Mouse (Mus musculus) spleen, postnatal 10 days (tissue): ENCODE results near the gene Klf16.
A peak's percentile ranks its signal among the peaks of the same experiment; 100 is the strongest.
"Not testable (repeated sequence)": the region's sequence is repeated elsewhere in the genome, so short reads cannot be mapped to it uniquely, and the experiment has no call there.

Experiments used
- DNase-seq, 2 experiments: peaks; one replicate each; pipeline ENCODE4 v3.0.0; 2021 to 2022; ENCODE audit warnings: low spot score in 2 of 2

The Klf16 gene

DNA sequence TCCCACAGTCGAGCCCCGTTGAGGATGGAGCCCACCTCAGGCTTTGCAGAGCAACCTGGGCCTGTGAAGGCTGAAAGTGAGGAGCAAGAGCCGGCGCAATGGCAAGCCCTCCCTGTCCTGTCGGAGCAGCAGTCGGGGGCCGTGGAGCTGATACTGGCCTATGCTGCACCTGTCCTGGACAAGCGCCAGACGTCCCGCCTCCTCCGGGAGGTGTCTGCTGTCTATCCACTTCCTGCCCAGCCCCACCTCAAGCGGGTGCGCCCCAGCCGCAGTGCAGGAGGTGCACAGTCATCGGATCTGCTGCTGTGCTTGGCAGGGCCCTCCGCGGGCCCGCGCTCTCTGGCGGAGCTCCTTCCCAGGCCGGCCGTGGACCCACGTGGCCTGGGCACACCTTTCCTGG is 29.2 kb upstream of the Klf16 start:
- DNase-seq, result peak in 1 of 2 experiments; percentile 30

DNA sequence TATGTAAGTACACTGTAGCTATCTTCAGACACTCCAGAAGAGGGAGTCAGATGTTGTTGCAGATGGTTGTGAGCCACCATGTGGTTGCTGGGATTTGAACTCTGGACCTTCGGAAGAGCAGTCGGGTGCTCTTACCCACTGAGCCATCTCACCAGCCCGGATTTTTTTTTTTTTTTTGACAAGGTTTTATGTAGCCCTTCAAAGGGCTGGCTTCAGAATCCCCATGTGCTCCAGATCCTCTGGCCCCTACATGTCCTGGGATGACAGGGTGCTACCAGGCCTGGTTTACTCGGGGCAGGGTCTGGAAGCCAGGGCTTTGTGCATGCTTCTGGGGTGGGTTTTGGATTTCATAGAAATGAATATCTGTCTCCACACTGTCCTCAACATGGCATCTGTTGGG is 28.6 kb upstream of the Klf16 start, which contains the start of gene Gm49322:
Gene Gm49322, plus strand, starts transcription at position 301 of the 400 bp plus-strand sequence.
- not testable (repeated sequence) for DNase-seq

DNA sequence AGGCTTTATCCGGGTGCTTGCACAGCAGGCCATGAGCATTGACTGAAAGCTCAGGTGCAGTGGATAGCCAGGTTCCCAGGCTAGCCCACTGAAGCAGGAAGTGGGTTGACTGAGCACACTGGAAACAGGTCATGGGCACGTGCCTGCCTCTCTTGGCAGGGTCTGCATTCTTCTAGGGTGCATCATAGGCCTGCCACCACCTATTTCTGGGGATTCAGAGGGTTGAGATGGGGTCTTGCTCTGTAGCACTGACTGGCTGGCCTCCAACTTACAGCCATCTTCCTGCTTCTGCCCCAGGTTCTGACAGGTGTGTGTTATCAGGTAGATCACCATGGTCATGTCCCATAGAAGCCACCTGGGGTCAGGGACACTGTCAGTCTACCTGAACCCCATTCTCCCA is 27.9 kb upstream of the Klf16 start:
- DNase-seq, result no peak

DNA sequence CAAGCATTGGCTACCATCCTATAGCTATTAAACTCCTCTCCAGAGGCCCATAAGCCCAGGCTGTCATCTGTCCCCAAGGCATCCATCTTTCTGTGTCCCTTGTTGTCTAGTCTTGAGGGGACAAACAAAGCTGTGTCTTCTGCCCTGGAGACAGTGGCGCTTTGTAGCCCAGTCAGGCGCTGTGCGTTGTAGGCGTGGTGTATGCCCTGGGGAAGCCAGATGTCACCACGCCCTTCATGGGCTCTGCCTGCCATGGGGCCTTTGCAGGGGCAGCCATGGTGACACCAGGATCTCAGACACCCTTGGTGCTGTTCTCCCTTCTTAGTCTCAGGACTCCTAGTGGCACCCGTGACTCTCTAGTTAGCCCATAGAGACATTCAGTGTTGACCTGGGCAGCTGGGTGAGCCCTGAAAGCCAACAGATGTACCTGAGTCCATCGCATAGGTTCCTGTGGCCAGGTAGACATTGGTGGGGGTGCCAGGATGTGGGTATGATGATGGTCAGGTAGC is 26.9 kb upstream of the Klf16 start:
- DNase-seq, result peak; percentile 55 to 84

DNA sequence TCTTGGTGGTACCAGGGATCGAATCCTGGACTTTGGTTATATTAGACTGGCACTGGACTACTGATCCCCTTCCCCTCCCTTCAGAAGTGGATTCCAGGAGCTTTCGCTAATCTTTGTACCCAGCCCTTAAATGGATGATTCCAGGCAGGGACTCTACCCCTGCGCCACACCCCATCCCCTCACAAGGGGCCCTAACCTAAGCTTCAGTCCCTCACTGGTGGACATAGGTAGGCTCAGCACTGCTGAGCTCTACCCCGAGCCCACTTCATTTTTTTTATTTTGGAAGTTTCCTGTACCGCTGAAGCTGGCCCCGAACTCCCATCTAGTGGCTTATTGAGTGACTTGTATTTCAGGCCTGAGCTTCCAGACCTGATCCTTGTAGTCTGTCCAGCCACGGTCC is 26.2 kb upstream of the Klf16 start:
- DNase-seq, result peak in 1 of 2 experiments; percentile 29

DNA sequence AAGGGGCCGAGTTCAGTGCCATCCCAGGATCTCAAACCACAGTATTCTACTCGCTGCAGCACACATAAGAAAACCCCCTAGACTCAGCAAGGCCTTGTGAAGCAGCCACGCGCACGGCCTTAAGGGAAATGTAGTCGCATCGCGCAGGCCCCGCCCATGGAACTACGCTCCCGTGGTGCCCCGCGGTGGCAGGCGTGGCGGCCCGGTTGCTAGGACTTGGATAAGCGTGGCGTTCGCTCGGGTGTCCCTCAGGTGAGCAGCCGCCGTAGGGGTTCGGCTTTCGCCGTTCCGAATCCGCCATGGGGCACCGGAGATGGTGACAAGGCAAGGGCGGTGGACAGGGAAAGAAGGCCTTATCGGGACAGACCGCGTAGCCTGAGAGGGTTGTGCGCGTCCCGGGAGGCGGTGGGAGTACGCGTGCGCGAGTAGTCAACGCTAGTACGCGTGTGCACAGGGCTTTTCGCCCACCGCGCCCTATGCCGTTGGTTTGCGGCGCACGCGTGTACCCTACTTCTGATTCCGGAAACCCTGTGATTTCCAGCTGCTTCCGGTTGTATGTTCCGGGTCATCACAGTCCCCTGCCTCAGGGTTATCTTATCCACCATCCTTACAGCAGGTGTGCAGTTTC is 25.7 kb upstream of the Klf16 start, which contains the start of the genes Scamp4 and Adat3:
Gene Scamp4, plus strand, starts transcription at position 175 of the 628 bp plus-strand sequence.
Gene Adat3, plus strand, starts transcription at position 183 of the 628 bp plus-strand sequence.
- peak; percentile 95 to 96 for DNase-seq

DNA sequence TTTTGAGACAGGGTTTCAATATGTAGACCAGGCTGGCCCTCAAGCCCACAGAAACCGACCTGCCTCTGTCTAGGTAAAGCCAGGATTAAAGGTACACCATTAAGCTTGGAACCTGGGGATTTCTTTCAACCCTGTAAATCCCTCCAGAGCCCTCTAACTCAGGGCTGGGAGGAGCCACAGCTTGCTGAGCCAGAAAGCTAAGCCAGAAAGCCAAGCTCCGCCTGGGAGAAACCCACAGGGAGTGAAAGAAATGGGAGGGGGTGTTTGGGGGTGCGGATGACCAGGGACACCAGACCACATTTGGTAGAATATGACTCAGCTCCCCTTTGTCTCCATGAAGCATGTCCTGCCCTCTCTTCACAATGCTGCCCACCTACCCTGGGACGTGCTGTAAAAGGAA is 19.2 kb upstream of the Klf16 start:
- DNase-seq, result no peak

DNA sequence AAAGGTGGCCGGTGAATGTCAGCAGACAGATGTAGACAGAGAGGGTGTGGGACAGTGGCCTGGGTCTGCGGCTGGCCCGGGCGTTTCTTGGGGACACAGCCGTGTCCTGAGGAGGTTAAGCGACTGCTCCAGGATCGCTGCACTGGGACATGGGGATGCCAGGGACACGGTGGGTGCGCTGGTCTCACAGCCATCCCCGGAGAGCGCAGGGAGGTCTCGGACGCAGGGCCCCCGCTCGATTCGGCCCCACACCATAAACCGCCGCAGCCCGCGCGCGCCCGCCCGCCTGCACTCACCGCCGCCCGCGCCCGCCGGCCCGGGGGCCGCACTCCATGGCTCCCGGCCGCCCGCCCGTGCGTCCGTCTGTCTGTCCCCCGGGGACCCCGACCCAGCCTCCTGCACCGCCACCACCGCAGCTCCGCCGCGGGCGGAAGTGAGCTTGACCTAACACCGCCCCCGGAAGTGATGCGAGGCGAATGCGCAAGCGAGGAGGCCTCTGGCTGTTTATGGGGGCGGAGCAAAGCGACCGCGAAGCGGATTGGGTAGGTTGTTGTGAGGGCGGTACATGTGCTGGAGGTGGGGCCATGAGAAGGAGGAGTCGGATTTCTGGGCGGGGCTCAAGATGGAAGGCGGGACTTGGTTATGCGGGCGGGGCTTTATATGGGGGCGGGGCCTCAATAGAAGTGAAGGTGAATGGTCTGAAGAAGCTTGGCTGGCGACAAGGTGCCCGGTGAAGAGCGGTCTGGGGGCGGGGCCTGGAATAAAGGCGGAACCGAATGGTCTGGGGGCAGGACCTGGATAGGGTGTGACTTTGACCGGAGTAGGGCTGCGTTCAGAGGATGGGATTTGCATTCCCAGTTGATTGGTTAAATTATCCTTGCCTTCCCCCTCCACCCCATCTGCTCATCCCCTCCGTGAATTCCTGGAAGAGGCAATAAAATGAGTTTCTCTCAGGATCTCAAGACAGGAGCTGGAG is 13.0 kb upstream of the Klf16 start, which contains the start of gene Abhd17a:
Gene Abhd17a, minus strand, starts transcription at position 463 of the 976 bp plus-strand sequence.
- DNase-seq, result peak; percentile 91 to 98

DNA sequence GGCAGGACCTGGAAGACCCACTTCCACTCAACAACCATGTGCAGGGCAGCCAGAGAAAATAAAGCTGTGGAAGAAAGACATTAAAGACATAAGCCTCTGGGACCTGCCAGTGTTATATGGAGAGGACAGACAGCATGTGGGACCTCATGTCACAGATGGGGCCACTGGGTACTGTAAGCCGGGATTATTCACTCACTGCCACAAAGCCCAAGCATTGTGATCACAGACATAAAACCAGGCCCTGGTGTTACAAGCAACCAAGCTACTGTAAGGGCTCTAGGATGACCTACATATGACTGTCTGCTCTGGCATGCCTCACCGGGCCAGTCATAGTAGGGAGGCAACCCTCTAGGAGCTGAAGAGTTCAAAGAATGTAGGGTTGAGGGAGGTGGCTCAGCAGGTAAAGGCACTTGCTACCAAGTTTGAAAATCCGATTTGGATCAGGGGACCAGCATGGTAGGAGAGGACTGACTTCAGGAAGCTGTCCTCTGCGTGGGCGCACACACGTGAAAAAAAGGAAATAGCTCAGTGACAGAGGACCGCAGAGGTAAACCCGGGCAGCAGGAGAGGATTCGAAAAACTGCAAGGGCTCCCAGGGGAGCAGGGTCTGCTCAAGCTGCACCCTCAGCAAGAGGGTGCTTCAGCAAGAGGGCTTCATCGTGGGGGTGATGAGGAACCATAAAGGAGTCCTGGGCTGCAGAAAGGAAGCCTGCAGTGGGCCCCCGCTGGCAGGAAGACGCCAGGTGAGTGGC is 12.2 kb upstream of the Klf16 start:
- peak; percentile 49 to 76 for DNase-seq

DNA sequence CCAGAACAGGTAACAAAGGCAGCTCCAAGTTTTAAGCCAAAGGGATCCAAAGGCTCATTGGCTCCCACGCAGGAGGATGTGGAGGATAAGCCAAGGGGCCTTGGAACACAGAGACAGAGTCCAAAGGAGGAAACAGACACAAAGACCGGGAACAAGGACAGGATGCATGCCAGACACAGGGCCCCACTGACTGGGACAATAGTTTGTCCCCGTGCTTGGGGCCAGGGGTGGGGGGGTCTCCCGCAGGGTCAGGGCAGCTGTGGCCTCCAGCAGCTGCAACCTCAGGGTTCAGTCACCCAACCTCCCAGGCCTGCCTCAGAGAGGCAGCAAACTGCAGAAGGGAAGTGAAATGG is 10.2 kb upstream of the Klf16 start:
- DNase-seq, result no peak

DNA sequence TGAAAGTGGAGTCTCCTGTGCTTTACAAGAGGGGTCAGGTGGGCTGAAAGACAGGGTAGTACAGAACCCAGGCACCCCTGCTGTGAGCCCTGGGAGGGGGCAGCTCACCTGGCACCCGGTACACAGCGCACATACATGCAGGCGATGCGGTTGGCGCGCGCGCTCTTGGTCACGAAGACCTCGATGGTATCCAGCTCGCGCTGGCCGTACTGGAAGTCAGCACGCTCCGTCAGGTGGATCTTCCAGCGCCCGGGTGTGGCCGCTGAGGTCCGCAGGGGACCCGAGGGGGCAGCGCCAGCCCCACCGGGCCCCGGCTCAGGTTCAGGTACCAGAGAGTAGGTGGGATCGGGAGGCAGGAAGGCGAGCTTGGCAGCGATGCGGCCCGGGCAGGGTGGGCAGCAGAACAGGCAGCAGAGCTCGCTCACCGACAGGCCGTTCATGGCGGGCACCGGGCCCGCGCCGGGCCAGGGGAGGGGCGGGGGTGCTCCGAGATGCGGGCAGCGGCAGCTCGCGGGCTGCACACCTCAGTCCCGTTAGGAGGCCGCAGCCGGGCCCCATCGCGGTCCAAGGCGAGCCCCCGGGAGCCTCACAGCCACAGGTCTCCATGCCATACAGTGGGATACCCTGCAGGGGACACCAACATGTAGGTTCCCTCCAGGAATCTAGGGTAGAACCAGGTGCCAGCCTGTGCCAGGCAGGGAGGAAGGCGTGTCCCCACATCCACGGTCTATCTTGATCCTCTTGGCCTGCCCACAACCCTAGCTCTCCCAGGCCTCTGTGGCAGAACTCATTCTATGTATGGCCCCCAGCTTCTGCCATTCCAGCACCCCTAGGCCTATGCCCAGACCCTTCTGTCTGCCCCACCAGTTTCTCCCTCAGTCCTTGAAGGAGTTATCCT is 9.5 kb upstream of the Klf16 start:
- no peak for DNase-seq

DNA sequence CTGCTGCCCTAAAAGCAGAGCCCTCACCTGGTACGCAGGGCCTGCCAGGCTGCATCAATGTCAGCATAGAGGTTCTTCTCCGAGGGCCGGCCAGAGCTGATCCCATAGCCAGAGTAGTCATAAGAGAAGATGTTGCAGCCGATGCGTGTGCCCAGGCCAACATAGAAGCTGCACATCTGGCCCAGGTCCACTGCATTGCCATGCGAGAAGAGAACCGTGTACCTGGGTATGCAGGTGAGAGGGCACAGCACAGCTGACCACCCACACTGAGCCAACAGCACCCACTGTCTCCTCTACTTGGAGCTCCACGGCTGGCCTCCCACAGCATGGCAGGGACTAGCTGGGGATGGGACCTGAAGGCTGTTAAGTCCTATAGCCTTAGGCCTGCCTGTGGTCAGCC is 8.5 kb upstream of the Klf16 start:
- no peak for DNase-seq

DNA sequence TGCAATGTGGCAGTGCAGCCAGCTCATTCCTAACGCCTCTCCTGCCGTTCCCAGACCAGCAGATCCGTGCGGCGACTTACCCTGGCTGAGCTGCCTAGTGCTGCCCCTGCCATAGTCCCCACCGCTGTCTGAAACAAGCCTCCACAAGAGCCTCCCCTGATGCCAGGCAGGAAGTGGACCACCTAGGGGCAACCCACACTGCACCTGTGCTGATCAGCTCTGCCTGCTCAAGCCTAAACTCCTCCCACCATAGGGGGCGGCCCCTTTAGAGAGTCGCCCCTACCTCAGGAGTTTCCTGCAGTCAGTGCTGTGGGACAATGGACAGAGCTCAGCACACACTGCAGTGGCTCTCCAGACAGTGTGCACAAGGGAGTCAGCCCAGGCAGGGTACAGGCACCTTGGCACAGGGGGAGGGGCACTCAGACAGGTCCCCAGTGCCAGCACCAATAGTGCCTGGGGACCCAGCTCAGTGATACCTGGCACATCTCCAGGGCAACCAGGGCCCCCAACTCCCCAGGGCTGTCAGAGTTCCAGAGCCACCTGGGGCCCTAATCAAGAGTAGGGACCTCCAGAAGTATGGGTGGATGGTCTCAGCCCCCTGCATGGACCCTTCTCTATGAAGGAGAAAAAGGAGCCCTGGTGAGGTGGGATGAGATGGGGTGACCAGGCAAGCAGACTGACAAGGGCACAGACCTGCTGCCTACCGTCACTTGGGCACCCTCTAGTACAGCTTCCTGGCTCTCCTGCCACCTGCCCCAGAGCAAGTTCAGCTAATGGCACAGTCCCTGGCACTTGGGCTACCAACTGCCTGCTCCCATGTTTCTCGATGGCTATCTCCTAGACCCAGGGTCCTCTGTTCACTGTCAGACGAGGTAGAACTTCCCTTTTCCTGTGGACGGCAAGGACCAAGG is 7.8 kb upstream of the Klf16 start:
- no peak for DNase-seq

DNA sequence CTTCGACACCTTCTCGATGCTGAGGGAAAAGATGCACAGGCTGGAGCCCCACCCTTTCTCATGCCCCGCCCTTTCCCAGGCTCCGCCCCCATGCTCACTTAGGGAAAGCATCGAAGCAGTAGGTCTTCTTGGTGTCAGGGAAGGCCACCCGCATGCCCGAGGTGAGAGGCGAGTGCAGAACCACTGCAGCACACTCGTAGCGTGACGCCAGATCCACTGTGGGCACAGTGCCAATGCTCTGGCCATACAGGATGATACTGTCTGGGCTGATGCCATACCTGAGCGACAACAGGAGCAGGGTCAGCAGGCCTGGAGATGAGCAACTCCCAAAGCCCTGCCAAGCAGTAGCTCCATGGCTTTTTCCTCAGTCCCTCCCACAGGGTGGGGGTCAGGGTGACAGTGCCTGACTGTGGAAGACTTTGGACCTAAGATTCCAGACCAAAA is 6.9 kb upstream of the Klf16 start:
- peak in 1 of 2 experiments; percentile 64 for DNase-seq

DNA sequence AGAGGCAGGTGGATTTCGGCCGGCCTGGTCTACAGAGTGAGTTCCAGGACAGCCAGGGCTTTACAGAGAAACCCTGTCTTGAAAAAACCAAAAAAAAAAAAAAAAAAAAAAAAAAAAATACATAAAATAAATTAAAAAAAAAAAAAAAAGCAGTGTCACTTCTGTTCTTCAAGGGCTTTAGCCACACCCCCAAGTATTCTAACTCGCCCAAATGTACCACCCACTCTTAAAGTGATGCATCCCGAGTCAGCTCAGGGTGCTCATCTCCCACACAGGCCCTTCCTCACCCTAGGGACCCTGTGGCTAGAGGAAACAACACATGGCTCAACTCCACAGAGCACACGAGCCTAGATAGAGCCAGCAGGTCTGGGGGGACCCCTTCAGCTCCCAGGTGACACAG is 5.9 kb upstream of the Klf16 start:
- no peak for DNase-seq

DNA sequence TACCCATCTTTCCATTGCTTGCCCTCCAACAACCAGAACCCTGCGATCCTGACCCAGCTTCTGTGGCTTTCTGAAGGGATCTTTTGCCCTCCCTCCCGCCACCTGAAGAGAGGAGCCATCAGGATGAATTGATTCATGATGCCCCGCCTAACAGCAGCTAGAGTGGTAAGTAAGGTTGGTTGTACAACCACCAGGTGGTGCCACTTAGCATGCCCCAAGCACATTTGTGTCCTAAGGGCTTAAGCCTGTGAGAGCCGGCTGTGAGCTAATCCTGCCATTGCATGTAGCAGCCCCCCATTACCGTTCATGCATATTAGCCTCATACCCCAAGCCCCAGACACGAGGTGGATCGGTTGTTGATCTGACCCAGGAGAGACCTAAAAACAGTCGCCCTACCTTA is 1.8 kb upstream of the Klf16 start:
- DNase-seq, result peak; percentile 74 to 88

DNA sequence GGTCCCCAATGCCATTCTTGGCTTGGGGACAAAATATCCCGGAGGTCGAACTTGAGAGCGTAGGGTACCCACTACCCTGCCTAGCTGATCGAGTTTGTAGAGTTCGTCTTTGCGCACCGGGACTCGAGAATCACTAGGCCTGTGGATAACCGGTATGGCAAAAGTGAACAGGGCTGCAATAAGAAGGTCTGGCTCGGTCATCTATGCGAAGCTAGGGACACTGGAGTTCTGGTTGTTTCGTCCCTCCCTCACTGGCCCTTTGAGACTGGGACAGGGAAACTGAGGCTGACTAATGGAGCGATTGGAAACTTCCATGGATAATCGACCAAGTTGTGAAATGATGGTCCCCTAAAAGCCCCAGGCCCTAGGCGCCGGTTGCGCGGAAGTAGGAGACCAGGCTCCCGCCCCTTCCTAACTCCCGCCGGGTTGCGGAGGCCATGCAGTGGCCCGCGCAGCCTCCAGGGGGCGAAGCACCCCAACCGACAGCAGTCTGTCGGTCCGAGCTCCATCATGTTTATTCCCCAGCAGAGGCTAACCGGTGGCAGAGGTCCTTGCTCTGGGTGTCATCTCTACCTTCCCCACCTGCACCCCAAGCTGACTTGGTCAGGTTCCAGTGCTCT is 1.1 kb upstream of the Klf16 start:
- peak; percentile 89 to 92 for DNase-seq

DNA sequence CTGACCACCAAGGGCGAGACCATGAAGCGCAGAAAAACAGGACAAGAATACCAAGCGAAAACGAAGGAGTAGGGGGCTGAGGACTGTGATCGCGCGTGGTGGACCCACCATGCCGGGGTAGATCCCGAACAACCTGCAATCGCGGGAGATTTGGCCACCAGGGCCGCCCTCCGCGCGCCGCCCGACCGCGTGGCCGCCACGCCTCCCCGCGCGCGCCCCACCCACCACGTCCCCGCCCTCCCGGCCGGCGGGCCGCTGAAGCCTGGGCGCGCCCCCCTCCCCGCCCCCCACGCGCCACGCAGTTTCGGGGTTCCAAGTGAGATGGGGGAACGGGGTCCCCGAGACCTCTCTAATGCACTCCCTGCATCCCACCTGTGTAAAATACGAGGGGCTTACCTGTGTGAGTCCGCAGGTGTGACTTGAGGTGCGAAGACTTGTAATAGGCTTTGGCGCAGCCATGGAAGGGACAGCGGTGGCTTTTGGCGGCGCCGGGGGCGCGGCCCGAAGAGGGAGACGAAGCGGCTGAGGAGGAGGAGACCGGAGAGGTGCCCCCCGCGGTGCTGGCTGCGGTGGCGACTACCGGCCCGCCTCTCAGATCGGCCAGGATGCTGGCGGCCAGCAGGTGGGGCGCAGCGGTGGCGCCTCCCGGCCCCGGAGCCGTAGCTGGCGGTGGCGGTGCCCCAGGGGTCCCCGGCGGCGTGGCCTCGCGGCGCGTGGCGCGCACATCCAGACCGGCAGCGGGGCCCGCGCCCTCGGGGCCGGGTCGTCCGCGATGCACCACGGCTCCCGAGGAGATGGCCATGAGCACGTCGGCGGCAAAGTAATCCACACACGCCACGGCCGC is 548 bp downstream of the Klf16 start:
- peak; percentile 71 to 82 for DNase-seq
